Mouse (Mus musculus) lung, embryonic 16.5 days (tissue): ENCODE data around the gene Prkaa2. TPM values are rescaled to one million over a fixed set of nuclear protein-coding genes. Genes with fewer than 3 reads are reported as not detected.

Source experiments
- ATAC-seq: fragments of 200-750 bp; cut with Nextera tagmentation; 2 replicates; pipeline ENCODE4 v1.8.0; 2017; ENCODE audit warnings: low read depth, mild to moderate bottlenecking, moderate library complexity
- H3K27ac ChIP-seq: fragments of 300-500 bp; sonication (generic); 2 replicates; pipeline ENCODE4 v1.5.1; 2014; ENCODE audit warnings: mild to moderate bottlenecking, control low read depth, low read length
- H3K27me3 ChIP-seq: fragments of 300-500 bp; sonication (generic); 2 replicates; pipeline ENCODE4 v1.6.1; 2014; ENCODE audit warnings: low read depth, low read length, mixed read lengths; ENCODE audit not compliant: control insufficient read depth, insufficient read depth
- H3K36me3 ChIP-seq: fragments of 300-500 bp; sonication (generic); 2 replicates; pipeline ENCODE4 v1.6.1; 2014; ENCODE audit warnings: low read length; ENCODE audit not compliant: control insufficient read depth, insufficient read depth
- H3K4me1 ChIP-seq: fragments of 300-500 bp; sonication (generic); replicated peaks from 2 replicates; pipeline ENCODE4 v1.6.1; 2014; ENCODE audit warnings: low read length, mixed read lengths; ENCODE audit not compliant: control insufficient read depth, insufficient read depth
- H3K4me2 ChIP-seq: fragments of 300-500 bp; sonication (generic); 2 replicates; pipeline ENCODE4 v1.6.1; 2014; ENCODE audit warnings: low read depth, low read length, control low read depth
- H3K4me3 ChIP-seq: fragments of 300-500 bp; sonication (generic); 2 replicates; pipeline ENCODE4 v1.5.1; 2014; ENCODE audit warnings: mild to moderate bottlenecking, low read length, control low read depth
- H3K9ac ChIP-seq: fragments of 300-500 bp; sonication (generic); 2 replicates; pipeline ENCODE4 v1.6.1; 2014; ENCODE audit warnings: low read length, control low read depth
- H3K9me3 ChIP-seq: fragments of 300-500 bp; sonication (generic); 2 replicates; pipeline ENCODE4 v1.6.1; 2016; ENCODE audit warnings: low read length; ENCODE audit not compliant: control insufficient read depth
- WGBS: fragments of 180-500 bp; shearing (Covaris S2); extraction: QIAGEN DNeasy Blood & Tissue Kit; methylation state at CpG from one replicate; pipeline ENCODE4 v1.1.7; 2014; 5-methylcytosine and 5-hydroxymethylcytosine counted together
- polyA plus RNA-seq: library from polyadenylated mRNA; unstranded; fragments of >200 nt; fragmentation: Nextera tagmentation; extraction: Ambion mirVana; gene quantifications from 2 replicates; pipeline ENCODE4 v1.2.1, GENCODE M21; 2015

Gene Prkaa2
- polyA plus RNA-seq, 1 experiment from 2014 or later, result 2.8 TPM

GRCm38 (mm10) chr4:105098660-105099059, 11.0 kb downstream of the Prkaa2 start:
- no peak overlapping the region for H3K4me3 ChIP-seq
- H3K4me1 ChIP-seq, result no peaks in the 10 kb centered on the region; the same call in 1 of the 2 replicates
- H3K9me3 ChIP-seq, result no peaks in the 10 kb centered on the region
- ATAC-seq, result no peak
- H3K4me2 ChIP-seq, result no peak overlapping the region
- 76% methylated on average over 7 of the region's 7 CpGs for WGBS
- no peaks in the 10 kb centered on the region for H3K36me3 ChIP-seq
- H3K27me3 ChIP-seq, result no peaks in the 10 kb centered on the region
- no peak overlapping the region for H3K27ac ChIP-seq
- H3K9ac ChIP-seq, result no peak overlapping the region

GRCm38 (mm10) chr4:105098158-105098557, 11.5 kb downstream of the Prkaa2 start:
- H3K4me3 ChIP-seq, result no peak overlapping the region
- H3K4me2 ChIP-seq, result no peak overlapping the region
- H3K27ac ChIP-seq, result no peak overlapping the region
- H3K36me3 ChIP-seq, result no peaks in the 10 kb centered on the region
- ATAC-seq, result no peak
- H3K9ac ChIP-seq, result no peak overlapping the region
- no peaks in the 10 kb centered on the region for H3K9me3 ChIP-seq
- no peaks in the 10 kb centered on the region; the same call in 1 of the 2 replicates for H3K4me1 ChIP-seq
- H3K27me3 ChIP-seq, result no peaks in the 10 kb centered on the region
- 62% methylated on average over 8 of the region's 8 CpGs for WGBS

GRCm38 (mm10) chr4:105095316-105095715, 14.4 kb downstream of the Prkaa2 start:
- peak; percentile 34; the same call in 1 of the 2 replicates for ATAC-seq
- Histone ChIP-seq H3K9ac (no peak overlapping the region), H3K4me2 (no peak overlapping the region), H3K27me3 (no peaks in the 10 kb centered on the region), H3K36me3 (no peaks in the 10 kb centered on the region), H3K27ac (no peak overlapping the region), H3K4me1 (no peaks in the 10 kb centered on the region), H3K4me3 (no peak overlapping the region), H3K9me3 (no peaks in the 10 kb centered on the region)
- WGBS, result 43% methylated on average over 5 of the region's 5 CpGs

- no peak for ATAC-seq
- no peaks in the 10 kb centered on the region for H3K4me1 ChIP-seq
- H3K9ac ChIP-seq, result no peak overlapping the region
- H3K27ac ChIP-seq, result no peak overlapping the region
- no peak overlapping the region for H3K4me2 ChIP-seq
- H3K4me3 ChIP-seq, result no peak overlapping the region
- WGBS, result 88% methylated on average over 1 of the region's 1 CpGs
- no peaks in the 10 kb centered on the region for H3K36me3 ChIP-seq
- no peaks in the 10 kb centered on the region for H3K9me3 ChIP-seq
- no peaks in the 10 kb centered on the region for H3K27me3 ChIP-seq
These were observed 15.7 kb downstream of the Prkaa2 start for GRCm38 (mm10) chr4:105093951-105094350.

- WGBS, result 79% methylated on average over 5 of the region's 5 CpGs
- Histone ChIP-seq H3K4me1 (no peaks in the 10 kb centered on the region), H3K9ac (no peak overlapping the region), H3K4me3 (no peak overlapping the region), H3K27me3 (no peaks in the 10 kb centered on the region), H3K27ac (no peak overlapping the region), H3K9me3 (no peaks in the 10 kb centered on the region), H3K4me2 (no peak overlapping the region), H3K36me3 (no peaks in the 10 kb centered on the region)
- ATAC-seq, result no peak
These were observed 19.3 kb downstream of the Prkaa2 start for GRCm38 (mm10) chr4:105090417-105090816.

GRCm38 (mm10) chr4:105089386-105089785, 20.3 kb downstream of the Prkaa2 start:
- Histone ChIP-seq H3K36me3 (no peaks in the 10 kb centered on the region), H3K27ac (no peak overlapping the region), H3K9me3 (no peaks in the 10 kb centered on the region), H3K4me1 (no peaks in the 10 kb centered on the region), H3K9ac (no peak overlapping the region), H3K27me3 (no peaks in the 10 kb centered on the region), H3K4me2 (no peak overlapping the region), H3K4me3 (no peak overlapping the region)
- ATAC-seq, result no peak
- 82% methylated on average over 7 of the region's 7 CpGs for WGBS

- no peaks in the 10 kb centered on the region for H3K27me3 ChIP-seq
- no peak overlapping the region for H3K27ac ChIP-seq
- H3K36me3 ChIP-seq, result no peaks in the 10 kb centered on the region
- 65% methylated on average over 2 of the region's 2 CpGs for WGBS
- no peak for ATAC-seq
- no peak overlapping the region for H3K9ac ChIP-seq
- no peak overlapping the region for H3K4me3 ChIP-seq
- H3K4me1 ChIP-seq, result no peaks in the 10 kb centered on the region
- H3K4me2 ChIP-seq, result no peak overlapping the region
- no peaks in the 10 kb centered on the region for H3K9me3 ChIP-seq
These were observed 21.0 kb downstream of the Prkaa2 start for GRCm38 (mm10) chr4:105088671-105089070.

GRCm38 (mm10) chr4:105076152-105076551, 33.5 kb downstream of the Prkaa2 start:
- Histone ChIP-seq H3K27me3 (no peaks in the 10 kb centered on the region), H3K4me1 (no peaks in the 10 kb centered on the region), H3K9me3 (no peaks in the 10 kb centered on the region), H3K4me3 (no peak overlapping the region), H3K27ac (no peak overlapping the region), H3K36me3 (no peaks in the 10 kb centered on the region), H3K9ac (no peak overlapping the region), H3K4me2 (no peak overlapping the region)
- ATAC-seq, result no peak
- 86% methylated on average over 6 of the region's 6 CpGs for WGBS

- H3K27ac ChIP-seq, result 0 out of 2 replicates have a peak overlapping the region, but pooled peaks have one; percentile 24
- H3K4me3 ChIP-seq, result no peak overlapping the region
- no peak overlapping the region for H3K4me2 ChIP-seq
- ATAC-seq, result peak; percentile 20; the same call in 1 of the 2 replicates
- no peaks in the 10 kb centered on the region for H3K36me3 ChIP-seq
- no peaks in the 10 kb centered on the region for H3K4me1 ChIP-seq
- H3K9ac ChIP-seq, result no peak overlapping the region
- no peaks in the 10 kb centered on the region for H3K27me3 ChIP-seq
- H3K9me3 ChIP-seq, result no peaks in the 10 kb centered on the region
- 81% methylated on average over 3 of the region's 3 CpGs for WGBS
These were observed 37.8 kb downstream of the Prkaa2 start for GRCm38 (mm10) chr4:105071761-105072427.
